ENCODE assay signal across 22 mouse cellular contexts in genomic region chr13:103065437-103065836, GRCm38 (mm10).
DNase-seq lines count a peak whose midpoint lies in the region; ATAC-seq and TF ChIP-seq lines count a peak whose summit lies in the region.
"Had no signal": no experiment of that assay in that cellular context is flagged by ENCODE, and none has a peak within 500 bp of the region (broad histone marks: within the 10 kb centered on the region; RNA-seq: fewer than 3 reads in every experiment).

No protein-coding gene starts in this region.

- H3K79me2 ChIP-seq in CH12.LX (replicated peaks; ENCODE audit: control insufficient read depth, extremely low read depth, insufficient read depth, poor library complexity, severe bottlenecking): no peaks in the 10 kb centered on the region

- DNase-seq in heart, embryonic 10.5 days (ENCODE audit: low spot score): no peak
- DNase-seq in heart, postnatal 4 days: no peak
- no peak for DNase-seq in hindbrain, embryonic 10.5 days (ENCODE audit: low spot score)
- DNase-seq in hindbrain, embryonic 14.5 days (ENCODE audit: low spot score): no peak
- DNase-seq in CH12.LX (ENCODE audit: extremely low read depth): peak; percentile 73
- DNase-seq in ovary, adult 18-20 months (ENCODE audit: low spot score): no peak
- DNase-seq in layer of hippocampus, adult 9-10 months (ENCODE audit: low spot score): no peak
- DNase-seq: cerebellum, adult 9-10 months; embryo, embryonic 11 days; gastrocnemius, adult 2 months; kidney, postnatal 4 days; lung, adult 18-20 months; lung, postnatal 14 days; retina, postnatal 1 day; right cerebral cortex, postnatal 4 days; thymus, postnatal 14 days had no signal

- peaks cover 19% of the 10 kb centered on the region for H3K4me1 ChIP-seq in heart, embryonic 10.5 days
- peaks cover 23% of the 10 kb centered on the region for H3K4me1 ChIP-seq in hindbrain, embryonic 10.5 days (replicated peaks)
- H3K4me1 ChIP-seq in hindbrain, embryonic 14.5 days (replicated peaks; ENCODE audit: control insufficient read depth, insufficient read depth, low read length): peaks cover 11% of the 10 kb centered on the region
- H3K4me1 ChIP-seq in CH12.LX (ENCODE audit: control insufficient read depth in 1 of 2, insufficient read depth in 2 of 2): peaks cover 14 to 39% of the 10 kb centered on the region in 2 experiments

- peak; percentile 81 for TF ChIP-seq EP300 in CH12.LX (IDR thresholded peaks at IDR 0.05; ENCODE audit: low read length)

- H3K4me3 ChIP-seq in heart, embryonic 10.5 days: no peak overlapping the region
- no peak overlapping the region for H3K4me3 ChIP-seq in hindbrain, embryonic 10.5 days
- no peak overlapping the region for H3K4me3 ChIP-seq in hindbrain, embryonic 14.5 days (replicated peaks; ENCODE audit: low read length)
- H3K4me3 ChIP-seq in CH12.LX (replicated peaks in 1 of 3; ENCODE audit: low read depth in 2 of 3, low read length in 2 of 3, poor library complexity in 1 of 3): no peak overlapping the region
- H3K4me3 ChIP-seq: forebrain, embryonic 15.5 days; gastrocnemius, adult 2 months; kidney, embryonic 15.5 days had no signal

- in situ Hi-C loops in CH12.LX (cut with MboI; ENCODE audit: low pct_ligation_motif_present, low pct_unique_long_range_greater_than_20kb, low sequenced_read_pairs): no loop called here

- H3K9ac ChIP-seq in hindbrain, embryonic 14.5 days: no peak overlapping the region
- no peak overlapping the region for H3K9ac ChIP-seq in CH12.LX (ENCODE audit: insufficient read depth, low read depth)
- H3K9ac ChIP-seq: forebrain, embryonic 15.5 days; kidney, embryonic 15.5 days had no signal

- peak overlapping the region; percentile 42; the same call in 1 of the 2 replicates for H3K27ac ChIP-seq in heart, embryonic 10.5 days
- peak overlapping the region; percentile 13; the same call in 1 of the 2 replicates for H3K27ac ChIP-seq in hindbrain, embryonic 10.5 days
- no peak overlapping the region for H3K27ac ChIP-seq in hindbrain, embryonic 14.5 days
- H3K27ac ChIP-seq in CH12.LX (ENCODE audit: insufficient read depth, low read depth): no peak overlapping the region
- H3K27ac ChIP-seq: forebrain, embryonic 15.5 days; gastrocnemius, adult 2 months; kidney, embryonic 15.5 days had no signal

- dilution Hi-C loops in CH12.LX (cut with MboI; ENCODE audit: extremely low pct_ligation_motif_present, extremely low pct_unique_long_range_greater_than_20kb, low sequenced_read_pairs): no loop called here

- no peaks in the 10 kb centered on the region for H3K36me3 ChIP-seq in heart, embryonic 10.5 days
- no peaks in the 10 kb centered on the region for H3K36me3 ChIP-seq in hindbrain, embryonic 10.5 days
- no peaks in the 10 kb centered on the region for H3K36me3 ChIP-seq in hindbrain, embryonic 14.5 days (replicated peaks; ENCODE audit: control insufficient read depth, insufficient read depth)
- no peaks in the 10 kb centered on the region for H3K36me3 ChIP-seq in CH12.LX (replicated peaks in 1 of 2; ENCODE audit: control insufficient read depth in 1 of 2, insufficient read depth in 1 of 2, low read length in 1 of 2)
- H3K36me3 ChIP-seq: forebrain, embryonic 15.5 days; kidney, embryonic 15.5 days had no signal

- no peak for TF ChIP-seq CTCF in CH12.LX (conservative IDR thresholded peaks at IDR 0.05 in 1 of 2, IDR thresholded peaks at IDR 0.05 in 1 of 2; ENCODE audit: low read depth in 2 of 2, low read length in 2 of 2)

- WGBS in heart, embryonic 10.5 days: 61% methylated on average over 7 of the region's 7 CpGs
- WGBS in hindbrain, embryonic 10.5 days: 56% methylated on average over 7 of the region's 7 CpGs
- 39% methylated on average over 7 of the region's 7 CpGs for WGBS in hindbrain, embryonic 14.5 days

- no peaks in the 10 kb centered on the region for H3K27me3 ChIP-seq in heart, embryonic 10.5 days (ENCODE audit: insufficient read depth, poor library complexity, severe bottlenecking)
- H3K27me3 ChIP-seq in hindbrain, embryonic 10.5 days (ENCODE audit: insufficient read depth, poor library complexity, severe bottlenecking): no peaks in the 10 kb centered on the region
- H3K27me3 ChIP-seq in hindbrain, embryonic 14.5 days (ENCODE audit: control insufficient read depth, insufficient read depth, low read length): no peaks in the 10 kb centered on the region
- no peaks in the 10 kb centered on the region for H3K27me3 ChIP-seq in CH12.LX (replicated peaks)
- H3K27me3 ChIP-seq: forebrain, embryonic 15.5 days; kidney, embryonic 15.5 days had no signal

- no peak overlapping the region for H3K4me2 ChIP-seq in hindbrain, embryonic 14.5 days (replicated peaks)
- peak overlapping the region; percentile 55; the same call in 1 of the 2 replicates for H3K4me2 ChIP-seq in CH12.LX (ENCODE audit: insufficient read depth, low read depth, poor library complexity, severe bottlenecking)
- H3K4me2 ChIP-seq: forebrain, embryonic 15.5 days; kidney, embryonic 15.5 days; liver, embryonic 11.5 days had no signal

- H3K9me3 ChIP-seq in heart, embryonic 10.5 days: no peaks in the 10 kb centered on the region
- no peaks in the 10 kb centered on the region for H3K9me3 ChIP-seq in hindbrain, embryonic 10.5 days
- no peaks in the 10 kb centered on the region for H3K9me3 ChIP-seq in hindbrain, embryonic 14.5 days (ENCODE audit: control insufficient read depth, low read length)
- H3K9me3 ChIP-seq in CH12.LX (replicated peaks; ENCODE audit: low read length): no peaks in the 10 kb centered on the region
- H3K9me3 ChIP-seq: forebrain, embryonic 15.5 days; kidney, embryonic 15.5 days had no signal

- ATAC-seq in hindbrain, embryonic 14.5 days (ENCODE audit: low FRiP score): no peak
- ATAC-seq in megakaryocyte, adult 5-6 weeks (ENCODE audit: poor library complexity, severe bottlenecking): peak; percentile 86
- ATAC-seq: forebrain, embryonic 15.5 days; hindbrain, embryonic 16.5 days; intestine, embryonic 16.5 days had no signal

- no peak for TF ChIP-seq RAD21 in CH12.LX (IDR thresholded peaks at IDR 0.05; ENCODE audit: low read depth, low read length)

- TF ChIP-seq POLR2A in CH12.LX (IDR thresholded peaks at IDR 0.05; ENCODE audit: low read depth, low read length): no peak

TF ChIP-seq in CH12.LX, 34 proteins besides CTCF, POLR2A, EP300 and RAD21:
- TF ChIP-seq BHLHE40 (IDR thresholded peaks at IDR 0.05; ENCODE audit: low read depth, low read length) (peak; percentile 88), ETS1 (conservative IDR thresholded peaks at IDR 0.05; ENCODE audit: low read depth, low read length) (peak; percentile 79), CHD2 (IDR thresholded peaks at IDR 0.05; ENCODE audit: low read length) (peak; percentile 45; the same call in 1 of the 2 replicates), CHD1 (IDR thresholded peaks at IDR 0.05; ENCODE audit: low read depth, low read length) (no peak), IRF4 (IDR thresholded peaks at IDR 0.05; ENCODE audit: low read depth, low read length) (peak; percentile 90), NRF1 (IDR thresholded peaks at IDR 0.05; ENCODE audit: low read depth, low read length) (no peak), ZNF384 (IDR thresholded peaks at IDR 0.05; ENCODE audit: low read depth, low read length) (peak; percentile 54; the same call in 1 of the 2 replicates), SIN3A (IDR thresholded peaks at IDR 0.05; ENCODE audit: low read length) (peak; percentile 54; the same call in 1 of the 2 replicates), MAFK (IDR thresholded peaks at IDR 0.05; ENCODE audit: insufficient replicate concordance, low read length) (peak; percentile 94), MAX (IDR thresholded peaks at IDR 0.05; ENCODE audit: low read length) (peak; percentile 45; the same call in 1 of the 2 replicates)

Comparison
In these comparisons a context has a peak if more than half of its experiments do, and no peak if none do; other contexts are left out.
1. H3K27ac ChIP-seq: peak in heart, embryonic 10.5 days (single experiment) and hindbrain, embryonic 10.5 days (single experiment); none in hindbrain, embryonic 14.5 days (single experiment) and CH12.LX (single experiment).